9 mouse cellular contexts compared by ENCODE assay signal in genomic region chr10:28155688-28156685, GRCm38 (mm10).
DNase-seq lines count a peak whose midpoint lies in the region; ATAC-seq and TF ChIP-seq lines count a peak whose summit lies in the region.
"Had no signal": no experiment of that assay in that cellular context is flagged by ENCODE, and none has a peak within 500 bp of the region (broad histone marks: within the 10 kb centered on the region; RNA-seq: fewer than 3 reads in every experiment).

No protein-coding gene starts in this region.

- H3K4me2 ChIP-seq in embryonic facial prominence, embryonic 14.5 days (ENCODE audit: low read depth, low read length) = peak overlapping the region; percentile 26
- H3K4me2 ChIP-seq in midbrain, embryonic 16.5 days (ENCODE audit: low read length) = peak overlapping the region; percentile 32
- H3K4me2 ChIP-seq: lung, embryonic 14.5 days had no signal

- no peaks in the 10 kb centered on the region for H3K4me1 ChIP-seq in embryonic facial prominence, embryonic 14.5 days (ENCODE audit: control insufficient read depth, insufficient read depth, low read length)
- H3K4me1 ChIP-seq in midbrain, embryonic 16.5 days (ENCODE audit: control insufficient read depth, insufficient read depth, low read length) = peaks cover 7% of the 10 kb centered on the region

- 0 out of 2 replicates have a peak, but pooled peaks cover 3% of the 10 kb centered on the region for H3K9me3 ChIP-seq in embryonic facial prominence, embryonic 14.5 days (ENCODE audit: control insufficient read depth, low read length)
- H3K9me3 ChIP-seq in midbrain, embryonic 16.5 days (replicated peaks; ENCODE audit: control insufficient read depth, low read length, poor library complexity, severe bottlenecking) = no peaks in the 10 kb centered on the region

- H3K9ac ChIP-seq in embryonic facial prominence, embryonic 14.5 days (ENCODE audit: low read depth, low read length) = no peak overlapping the region
- H3K9ac ChIP-seq in midbrain, embryonic 16.5 days (ENCODE audit: low read depth, low read length) = 0 out of 2 replicates have a peak overlapping the region, but pooled peaks have one; percentile 25
- H3K9ac ChIP-seq: lung, embryonic 14.5 days had no signal

- no peak for DNase-seq in layer of hippocampus, adult 2 months (ENCODE audit: low spot score in 2 of 2)
- no peak for DNase-seq in layer of hippocampus, adult 9-11 months
- peak; percentile 65 for DNase-seq in embryonic facial prominence, embryonic 14.5 days (ENCODE audit: low spot score)
- DNase-seq in forelimb bud, embryonic 11.5 days (ENCODE audit: low read depth, low spot score) = peak; percentile 35
- DNase-seq in liver = no peak
- no peak for DNase-seq in ovary, postnatal 36 days (ENCODE audit: low spot score)
- DNase-seq: lung, embryonic 14.5 days had no signal

- no peak; the same call in 1 of the 2 replicates for TF ChIP-seq CTCF in layer of hippocampus, adult 2 months (conservative IDR thresholded peaks at IDR 0.05)

- peak overlapping the region; percentile 45 for H3K4me3 ChIP-seq in layer of hippocampus, adult 2 months
- no peak overlapping the region for H3K4me3 ChIP-seq in embryonic facial prominence, embryonic 14.5 days (ENCODE audit: low read depth, low read length)
- H3K4me3 ChIP-seq in midbrain, embryonic 16.5 days (ENCODE audit: low read depth, low read length) = no peak overlapping the region

- H3K36me3 ChIP-seq in embryonic facial prominence, embryonic 14.5 days (ENCODE audit: control insufficient read depth, insufficient read depth, low read length) = no peaks in the 10 kb centered on the region
- no peaks in the 10 kb centered on the region for H3K36me3 ChIP-seq in midbrain, embryonic 16.5 days (ENCODE audit: control insufficient read depth, insufficient read depth, low read length)

- H3K27me3 ChIP-seq in embryonic facial prominence, embryonic 14.5 days (replicated peaks; ENCODE audit: control insufficient read depth, insufficient read depth, low read length) = no peaks in the 10 kb centered on the region
- no peaks in the 10 kb centered on the region for H3K27me3 ChIP-seq in midbrain, embryonic 16.5 days (ENCODE audit: control insufficient read depth, insufficient read depth, low read depth, low read length)

- ATAC-seq in embryonic facial prominence, embryonic 14.5 days (ENCODE audit: low read depth) = peak; percentile 84
- peak; percentile 74 for ATAC-seq in midbrain, embryonic 16.5 days
- ATAC-seq: inflammation-experienced regulatory T-cells, adult 6 months had no signal

- WGBS in embryonic facial prominence, embryonic 14.5 days = 57% methylated on average over 20 of the region's 20 CpGs
- 59% methylated on average over 20 of the region's 20 CpGs for WGBS in midbrain, embryonic 16.5 days

- peak overlapping the region; percentile 72 for H3K27ac ChIP-seq in layer of hippocampus, adult 2 months
- H3K27ac ChIP-seq in embryonic facial prominence, embryonic 14.5 days (replicated peaks; ENCODE audit: low read depth, low read length) = no peak overlapping the region
- H3K27ac ChIP-seq in midbrain, embryonic 16.5 days (ENCODE audit: low read length) = peak overlapping the region; percentile 11; the same call in 1 of the 2 replicates

Comparison
In these comparisons a context has a peak if more than half of its experiments do, and no peak if none do; other contexts are left out.
1. DNase-seq: peak in embryonic facial prominence, embryonic 14.5 days (single experiment) and forelimb bud, embryonic 11.5 days (single experiment); none in layer of hippocampus, adult 2 months (0 of 2), layer of hippocampus, adult 9-11 months (single experiment), liver (single experiment) and ovary, postnatal 36 days (single experiment).